Mouse (Mus musculus): ENCODE results near the gene Cry1. TPM values are rescaled to one million over a fixed set of nuclear protein-coding genes. Genes with fewer than 3 reads are reported as not detected.

Gene Cry1
- polyA plus RNA-seq, 2 experiments = 18.2 to 32.3 TPM

DNA sequence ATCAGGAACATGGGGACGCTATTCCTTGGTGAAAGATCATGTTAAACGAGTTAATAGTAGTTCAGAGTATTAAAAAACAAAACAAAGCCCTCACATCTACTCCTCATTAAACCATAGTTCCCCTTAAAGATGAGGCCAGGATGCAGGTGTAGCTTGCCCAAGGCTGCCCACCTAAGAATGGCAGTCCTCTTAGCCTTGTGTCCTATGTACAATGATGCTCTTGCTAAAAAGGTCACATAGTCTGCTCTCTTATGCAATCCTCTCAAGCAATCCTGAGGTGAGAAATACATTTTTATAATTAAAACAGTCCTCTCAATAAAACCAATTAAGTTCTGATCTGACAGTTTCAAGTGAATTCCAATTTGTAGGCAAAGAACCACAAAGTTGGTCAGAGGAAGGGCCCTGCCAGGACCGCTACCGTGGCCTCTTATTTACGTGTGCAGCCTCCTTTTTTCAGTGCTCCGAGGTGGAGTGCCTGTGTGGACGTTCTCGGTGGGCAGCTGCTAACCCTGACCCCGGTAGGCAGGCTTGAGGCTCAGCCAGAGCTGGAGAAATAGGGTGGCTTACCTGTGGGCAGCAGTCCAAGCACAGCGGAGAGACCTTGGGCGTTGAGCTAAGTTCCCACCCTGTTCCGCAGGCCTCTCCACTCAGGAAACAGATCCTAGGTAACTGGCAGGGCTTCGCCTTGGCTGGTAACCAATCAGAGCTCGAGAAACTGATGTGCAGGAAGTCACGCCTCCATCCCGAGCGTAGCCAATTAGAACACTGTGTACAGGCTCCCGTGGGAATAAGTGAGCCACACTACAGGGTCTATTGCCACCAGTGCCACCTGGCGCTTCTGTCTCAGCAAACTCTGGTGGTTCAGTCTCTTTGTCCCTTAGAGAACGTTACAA, 57.2 kb downstream of the Cry1 start, which contains the start of gene Mterf2:
TSS of gene Mterf2 (minus strand) at position 633 of the 893 bp plus-strand sequence.
- peaks cover 9% of the 10 kb centered on the region for H3K4me1 ChIP-seq (ENCODE audit: control insufficient read depth, insufficient read depth, low read length)
- no peaks in the 10 kb centered on the region for H3K27me3 ChIP-seq (ENCODE audit: control insufficient read depth, insufficient read depth, low read length)
- ATAC-seq (ENCODE audit: low FRiP score, low read depth) = peak; percentile 100
- peak within 1 kb of the TSS; percentile 57 for H3K4me3 ChIP-seq (replicated peaks; ENCODE audit: low read length)
- TF ChIP-seq POLR2A (IDR thresholded peaks at IDR 0.05; ENCODE audit: borderline replicate concordance, extremely low read depth, insufficient read depth, insufficient read length) = 0 out of 2 replicates have a peak, but pooled peaks have one; percentile 24
- H3K27ac ChIP-seq (replicated peaks; ENCODE audit: low read depth, low read length) = 0 out of 2 replicates have a peak within 1 kb of the TSS, but pooled peaks have one; percentile 10
- H3K36me3 ChIP-seq (ENCODE audit: control insufficient read depth, insufficient read depth, low read length) = peaks cover 17% of the 10 kb centered on the region
- peak; percentile 99 for DNase-seq (ENCODE audit: low spot score)
- H3K4me2 ChIP-seq (replicated peaks; ENCODE audit: low read depth, low read length, severe bottlenecking) = peak within 1 kb of the TSS; percentile 56
- H3K9me3 ChIP-seq (ENCODE audit: control insufficient read depth, low read length) = no peaks in the 10 kb centered on the region
- WGBS = 8% methylated on average over 20 of the region's 20 CpGs
- peak within 1 kb of the TSS; percentile 66 for H3K9ac ChIP-seq (ENCODE audit: low read depth, low read length, severe bottlenecking)

DNA sequence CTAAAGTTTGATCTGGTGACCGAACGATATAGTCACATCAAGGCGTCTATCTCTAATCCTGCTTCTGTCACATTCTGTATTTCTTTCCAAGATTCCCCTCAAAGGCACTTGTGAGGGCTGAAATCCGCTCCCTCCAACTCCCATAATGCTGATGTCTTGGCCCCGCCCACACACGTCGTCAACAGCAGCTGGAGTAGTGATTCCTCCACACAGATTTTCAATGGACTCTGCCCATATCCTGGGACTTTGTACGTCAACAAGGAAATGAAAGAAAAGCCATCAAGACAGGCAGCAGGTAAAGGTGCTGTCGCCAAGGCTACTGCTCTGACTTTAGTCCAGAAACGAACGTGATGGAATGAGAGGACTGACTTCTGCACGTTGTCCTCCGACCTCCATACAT, 59.7 kb downstream of the Cry1 start:
- peaks cover 9% of the 10 kb centered on the region for H3K4me1 ChIP-seq (ENCODE audit: control insufficient read depth, insufficient read depth, low read length)
- no peak for ATAC-seq (ENCODE audit: low FRiP score, low read depth)
- no peak for DNase-seq (ENCODE audit: low spot score)
- 84% methylated on average over 13 of the region's 13 CpGs for WGBS
- no peak overlapping the region for H3K9ac ChIP-seq (ENCODE audit: low read depth, low read length, severe bottlenecking)
- no peak overlapping the region for H3K4me3 ChIP-seq (replicated peaks; ENCODE audit: low read length)
- H3K4me2 ChIP-seq (replicated peaks; ENCODE audit: low read depth, low read length, severe bottlenecking) = no peak overlapping the region
- H3K36me3 ChIP-seq (ENCODE audit: control insufficient read depth, insufficient read depth, low read length) = peaks cover 30% of the 10 kb centered on the region
- TF ChIP-seq POLR2A (IDR thresholded peaks at IDR 0.05; ENCODE audit: borderline replicate concordance, extremely low read depth, insufficient read depth, insufficient read length) = no peak
- H3K27ac ChIP-seq (replicated peaks; ENCODE audit: low read depth, low read length) = no peak overlapping the region
- no peaks in the 10 kb centered on the region for H3K9me3 ChIP-seq (ENCODE audit: control insufficient read depth, low read length)
- no peaks in the 10 kb centered on the region for H3K27me3 ChIP-seq (ENCODE audit: control insufficient read depth, insufficient read depth, low read length)

DNA sequence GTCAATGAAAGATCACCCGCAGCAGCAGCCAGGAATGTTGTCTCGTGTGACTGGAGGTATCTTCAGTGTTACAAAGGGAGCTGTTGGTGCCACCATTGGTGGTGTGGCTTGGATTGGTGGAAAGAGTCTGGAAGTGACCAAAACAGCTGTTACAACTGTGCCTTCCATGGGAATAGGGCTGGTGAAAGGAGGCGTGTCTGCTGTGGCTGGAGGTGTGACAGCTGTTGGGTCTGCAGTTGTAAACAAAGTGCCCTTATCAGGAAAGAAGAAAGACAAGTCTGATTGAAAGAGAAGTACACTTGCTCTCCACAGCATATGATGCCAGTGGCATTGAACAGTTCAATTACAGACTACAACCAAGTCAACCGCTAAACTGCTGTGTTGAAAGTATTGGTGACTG, 70.5 kb downstream of the Cry1 start:
- Histone ChIP-seq H3K9me3 (ENCODE audit: control insufficient read depth, low read length) (no peaks in the 10 kb centered on the region), H3K4me3 (replicated peaks; ENCODE audit: low read length) (no peak overlapping the region), H3K27ac (replicated peaks; ENCODE audit: low read depth, low read length) (no peak overlapping the region), H3K9ac (ENCODE audit: low read depth, low read length, severe bottlenecking) (no peak overlapping the region), H3K4me2 (replicated peaks; ENCODE audit: low read depth, low read length, severe bottlenecking) (no peak overlapping the region), H3K36me3 (ENCODE audit: control insufficient read depth, insufficient read depth, low read length) (peaks cover 68% of the 10 kb centered on the region), H3K4me1 (ENCODE audit: control insufficient read depth, insufficient read depth, low read length) (no peaks in the 10 kb centered on the region), H3K27me3 (ENCODE audit: control insufficient read depth, insufficient read depth, low read length) (no peaks in the 10 kb centered on the region)
- 90% methylated on average over 4 of the region's 4 CpGs for WGBS
- ATAC-seq (ENCODE audit: low FRiP score, low read depth) (0 out of 2 replicates have a peak, but pooled peaks have one; percentile 37), DNase-seq (ENCODE audit: low spot score) (no peak)
- TF ChIP-seq POLR2A (IDR thresholded peaks at IDR 0.05; ENCODE audit: borderline replicate concordance, extremely low read depth, insufficient read depth, insufficient read length) = no peak

DNA sequence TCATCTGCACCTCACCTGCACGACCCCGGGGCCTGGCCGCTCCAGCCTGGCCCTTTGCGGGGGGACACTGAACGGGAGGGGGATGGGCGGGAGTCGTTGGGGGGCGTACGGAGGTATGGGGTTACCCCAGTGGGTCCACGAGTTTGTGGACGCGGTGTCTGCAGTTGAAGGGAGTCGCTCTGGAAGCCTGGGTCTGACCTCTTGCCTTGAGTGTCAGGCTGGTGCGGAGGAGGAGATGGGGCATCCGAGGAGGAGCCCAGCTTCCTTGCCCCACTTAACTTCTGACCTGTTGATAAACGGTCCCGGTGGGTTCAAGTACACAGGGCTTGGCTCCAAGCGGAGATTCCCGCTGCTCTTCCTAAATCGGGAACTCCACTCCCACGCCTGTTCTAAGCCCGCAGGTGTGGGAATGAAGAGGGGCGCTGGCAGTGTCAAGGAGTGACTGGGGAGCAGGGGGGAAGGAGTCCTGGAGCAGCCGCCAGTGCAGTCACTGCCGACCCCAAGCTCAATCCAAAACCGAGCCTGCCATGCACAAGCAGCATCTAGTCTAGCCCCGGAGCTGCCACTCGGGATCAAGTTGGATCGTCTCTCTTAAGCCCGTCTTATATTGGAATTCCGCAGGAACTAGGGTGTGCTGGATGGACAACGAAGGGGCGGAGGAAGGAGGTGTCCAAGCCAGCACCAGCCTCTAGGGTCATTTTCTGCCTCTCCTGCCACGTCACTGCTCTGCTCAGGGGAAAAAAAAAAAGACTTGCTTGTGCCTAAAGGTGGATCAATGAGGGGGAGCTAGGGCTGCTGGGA, 81.6 kb downstream of the Cry1 start:
- Histone ChIP-seq H3K4me2 (replicated peaks; ENCODE audit: low read depth, low read length, severe bottlenecking) (peak overlapping the region; percentile 77), H3K9ac (ENCODE audit: low read depth, low read length, severe bottlenecking) (peak overlapping the region; percentile 97), H3K4me3 (replicated peaks; ENCODE audit: low read length) (peak overlapping the region; percentile 99), H3K36me3 (ENCODE audit: control insufficient read depth, insufficient read depth, low read length) (0 out of 2 replicates have a peak, but pooled peaks cover 3% of the 10 kb centered on the region), H3K4me1 (ENCODE audit: control insufficient read depth, insufficient read depth, low read length) (peaks cover 11% of the 10 kb centered on the region; the same call in 1 of the 2 replicates), H3K9me3 (ENCODE audit: control insufficient read depth, low read length) (no peaks in the 10 kb centered on the region), H3K27me3 (ENCODE audit: control insufficient read depth, insufficient read depth, low read length) (no peaks in the 10 kb centered on the region), H3K27ac (replicated peaks; ENCODE audit: low read depth, low read length) (peak overlapping the region; percentile 85)
- DNase-seq (ENCODE audit: low spot score) = peak; percentile 16
- no peak for TF ChIP-seq POLR2A (IDR thresholded peaks at IDR 0.05; ENCODE audit: borderline replicate concordance, extremely low read depth, insufficient read depth, insufficient read length)
- 0% methylated on average over 27 of the region's 34 CpGs for WGBS
- peak; percentile 13 for ATAC-seq (ENCODE audit: low FRiP score, low read depth)

Data from limb, embryonic 14.5 days (tissue).